Mouse (Mus musculus): ENCODE measurements around the gene Rfc1. TPM values are rescaled to one million over a fixed set of nuclear protein-coding genes. Genes with fewer than 3 reads are reported as not detected.
"Not testable (repeated sequence)": the region's sequence is repeated elsewhere in the genome, so short reads cannot be mapped to it uniquely, and the experiment has no call there.

Gene Rfc1
- polyA plus RNA-seq, 1 experiment from 2014 or later, result 119 TPM

DNA sequence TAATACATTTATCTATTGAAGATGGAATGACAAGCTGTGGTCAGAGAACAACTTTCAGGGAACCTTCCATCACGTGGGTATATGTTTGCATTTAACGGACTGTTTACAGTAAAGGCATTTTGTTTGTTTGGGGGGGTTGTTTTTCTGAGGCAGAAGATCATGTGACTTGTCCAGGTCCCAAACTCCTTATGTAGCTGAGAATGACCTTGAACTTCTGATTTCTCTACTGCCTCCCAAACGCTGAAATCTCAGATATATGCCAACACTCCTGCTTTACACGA, 545 bp upstream of the Rfc1 start:
- no peaks in the 10 kb centered on the region for H3K9me3 ChIP-seq
- no peak overlapping the region for H3K9ac ChIP-seq
- peak overlapping the region; percentile 88 for H3K4me3 ChIP-seq
- H3K27me3 ChIP-seq, result no peaks in the 10 kb centered on the region
- WGBS, result 31% methylated on average over 4 of the region's 4 CpGs
- peaks cover 20% of the 10 kb centered on the region for H3K36me3 ChIP-seq
- peak overlapping the region; percentile 76 for H3K4me2 ChIP-seq
- H3K27ac ChIP-seq, result no peak overlapping the region
- peaks cover 13% of the 10 kb centered on the region; the same call in 1 of the 2 replicates for H3K4me1 ChIP-seq
- no peak for ATAC-seq (ENCODE audit: insufficient number of reproducible peaks, insufficient read depth, low FRiP score, low TSS enrichment, low read depth)

DNA sequence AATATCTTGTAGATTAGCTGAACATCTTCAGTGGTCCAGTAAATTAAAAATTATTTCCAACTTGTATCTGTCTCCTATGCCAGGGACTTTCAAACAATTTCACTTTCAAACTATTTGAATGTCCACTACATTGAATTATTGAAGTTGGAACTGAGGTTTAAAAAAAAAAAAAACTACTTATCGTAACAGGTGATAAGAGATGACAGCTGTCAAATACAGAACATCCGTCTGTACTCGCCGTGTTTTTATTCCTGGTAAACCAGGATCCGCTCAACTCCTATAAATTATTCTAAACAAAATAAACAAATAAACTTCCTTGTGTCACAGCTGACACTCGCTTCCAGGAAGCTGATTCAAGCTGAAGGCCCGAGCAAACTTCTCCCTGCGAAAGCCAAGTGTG, 682 bp downstream of the Rfc1 start:
- ATAC-seq (ENCODE audit: insufficient number of reproducible peaks, insufficient read depth, low FRiP score, low TSS enrichment, low read depth), result no peak
- Histone ChIP-seq H3K4me1 (peaks cover 13% of the 10 kb centered on the region; the same call in 1 of the 2 replicates), H3K4me2 (peak overlapping the region; percentile 76), H3K9me3 (no peaks in the 10 kb centered on the region), H3K4me3 (peak overlapping the region; percentile 88), H3K36me3 (peaks cover 20% of the 10 kb centered on the region), H3K27ac (peak overlapping the region; percentile 90; the same call in 1 of the 2 replicates), H3K27me3 (no peaks in the 10 kb centered on the region), H3K9ac (peak overlapping the region; percentile 95)
- 6% methylated on average over 8 of the region's 8 CpGs for WGBS

DNA sequence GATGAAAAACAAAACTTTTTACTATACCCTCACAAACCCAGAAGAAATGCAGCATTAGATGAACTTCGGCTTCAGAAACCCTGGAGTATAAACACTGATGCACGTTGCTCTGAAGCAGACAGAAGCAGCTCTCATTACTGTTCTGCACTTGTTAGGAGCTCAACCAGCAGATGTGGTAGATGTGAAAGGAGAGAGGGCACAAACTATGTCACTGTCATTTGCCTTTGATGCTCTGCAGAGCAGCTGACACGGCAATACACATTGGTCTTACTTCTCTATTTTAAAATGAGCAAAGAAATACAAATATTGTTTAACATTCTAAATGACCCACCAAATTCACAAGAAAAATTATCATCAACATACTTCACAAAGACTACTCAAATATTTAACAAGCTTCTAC, 5.5 kb downstream of the Rfc1 start:
- peaks cover 20% of the 10 kb centered on the region for H3K36me3 ChIP-seq
- H3K4me3 ChIP-seq, result no peak overlapping the region
- H3K9me3 ChIP-seq, result no peaks in the 10 kb centered on the region
- H3K27me3 ChIP-seq, result no peaks in the 10 kb centered on the region
- H3K9ac ChIP-seq, result no peak overlapping the region
- ATAC-seq (ENCODE audit: insufficient number of reproducible peaks, insufficient read depth, low FRiP score, low TSS enrichment, low read depth), result no peak
- WGBS, result 80% methylated on average over 3 of the region's 3 CpGs
- H3K4me1 ChIP-seq, result peaks cover 11% of the 10 kb centered on the region; the same call in 1 of the 2 replicates
- no peak overlapping the region for H3K4me2 ChIP-seq
- H3K27ac ChIP-seq, result no peak overlapping the region

DNA sequence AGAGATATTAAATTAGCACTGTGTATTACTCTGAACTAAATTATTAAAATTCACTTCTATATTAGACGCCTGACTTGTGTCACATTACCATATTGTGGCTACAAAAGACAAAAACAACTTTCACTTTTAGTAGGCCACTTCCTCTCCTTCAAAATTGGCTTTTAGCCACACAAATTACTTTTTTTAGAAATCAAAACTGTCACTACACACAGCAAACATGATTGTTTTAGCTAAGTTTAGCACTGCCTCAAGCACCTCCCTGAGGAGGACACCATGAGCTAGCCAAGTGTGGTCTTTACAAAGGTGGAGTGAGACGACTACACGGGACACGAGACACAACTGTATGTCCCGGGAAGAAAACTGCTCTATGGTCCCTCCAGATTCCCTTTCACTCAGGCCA, 9.3 kb downstream of the Rfc1 start:
- Histone ChIP-seq H3K27me3 (no peaks in the 10 kb centered on the region), H3K4me2 (no peak overlapping the region), H3K36me3 (0 out of 2 replicates have a peak, but pooled peaks cover 6% of the 10 kb centered on the region), H3K4me3 (no peak overlapping the region), H3K9me3 (no peaks in the 10 kb centered on the region), H3K27ac (no peak overlapping the region), H3K9ac (no peak overlapping the region), H3K4me1 (no peaks in the 10 kb centered on the region)
- 82% methylated on average over 5 of the region's 5 CpGs for WGBS
- no peak for ATAC-seq (ENCODE audit: insufficient number of reproducible peaks, insufficient read depth, low FRiP score, low TSS enrichment, low read depth)

DNA sequence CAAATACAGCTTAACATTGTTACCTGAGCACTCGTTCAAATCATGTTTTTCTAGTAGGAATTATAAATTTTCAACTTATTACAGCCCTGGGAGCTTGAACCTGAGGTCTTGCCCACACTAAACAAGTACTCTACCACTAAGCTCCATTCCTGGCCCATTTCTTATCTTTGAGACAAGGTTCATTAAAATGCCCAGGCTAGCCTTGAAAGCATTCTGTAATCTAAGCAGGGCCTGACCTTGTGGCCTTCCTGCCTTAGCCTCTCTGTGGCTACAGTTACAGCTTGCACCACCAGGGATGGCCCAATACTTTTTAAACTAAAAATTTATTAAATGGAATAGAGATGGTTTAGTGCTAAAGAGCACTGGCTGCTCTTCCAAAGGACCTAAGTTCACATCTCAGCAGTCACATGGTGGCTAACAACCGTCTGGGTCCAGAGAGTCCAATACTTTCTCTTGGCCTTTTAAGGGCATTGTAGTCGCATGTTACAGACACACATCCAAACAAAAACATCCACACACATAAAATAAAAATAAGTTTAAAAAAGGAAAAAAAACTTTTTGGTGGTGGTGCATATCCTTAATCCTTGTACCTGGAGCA, 10.6 kb downstream of the Rfc1 start:
- H3K4me3 ChIP-seq, result no peak overlapping the region
- no peak overlapping the region for H3K9ac ChIP-seq
- H3K36me3 ChIP-seq, result 0 out of 2 replicates have a peak, but pooled peaks cover 4% of the 10 kb centered on the region
- H3K4me2 ChIP-seq, result no peak overlapping the region
- no peak for ATAC-seq (ENCODE audit: insufficient number of reproducible peaks, insufficient read depth, low FRiP score, low TSS enrichment, low read depth)
- WGBS, result 87% methylated on average over 3 of the region's 3 CpGs
- no peaks in the 10 kb centered on the region for H3K4me1 ChIP-seq
- H3K9me3 ChIP-seq, result no peaks in the 10 kb centered on the region
- H3K27ac ChIP-seq, result no peak overlapping the region
- H3K27me3 ChIP-seq, result no peaks in the 10 kb centered on the region

DNA sequence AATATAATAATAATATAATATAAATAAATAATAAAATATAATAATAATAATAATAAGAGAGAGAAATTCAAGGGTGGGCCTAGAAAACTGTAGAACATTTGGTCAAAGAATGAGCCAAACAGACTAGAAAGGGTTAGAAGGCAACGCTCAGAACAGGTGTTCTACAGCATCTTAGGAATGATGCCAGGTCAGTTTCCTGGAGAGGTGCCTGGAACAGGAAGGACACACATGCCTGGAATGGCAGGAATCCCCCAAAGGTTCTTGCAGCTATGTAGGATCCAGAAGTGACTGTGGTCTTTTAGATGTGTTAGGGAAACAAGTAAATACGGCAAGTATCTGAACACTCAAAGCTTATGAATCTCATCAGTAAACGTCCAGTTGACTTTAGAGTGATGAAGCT, 11.2 kb downstream of the Rfc1 start:
- H3K9me3 ChIP-seq, result no peaks in the 10 kb centered on the region
- no peaks in the 10 kb centered on the region for H3K4me1 ChIP-seq
- no peak overlapping the region for H3K4me2 ChIP-seq
- ATAC-seq (ENCODE audit: insufficient number of reproducible peaks, insufficient read depth, low FRiP score, low TSS enrichment, low read depth), result no peak
- no peak overlapping the region for H3K4me3 ChIP-seq
- H3K27me3 ChIP-seq, result no peaks in the 10 kb centered on the region
- H3K36me3 ChIP-seq, result 0 out of 2 replicates have a peak, but pooled peaks cover 4% of the 10 kb centered on the region
- 93% methylated on average over 3 of the region's 3 CpGs for WGBS
- no peak overlapping the region for H3K9ac ChIP-seq
- H3K27ac ChIP-seq, result no peak overlapping the region

DNA sequence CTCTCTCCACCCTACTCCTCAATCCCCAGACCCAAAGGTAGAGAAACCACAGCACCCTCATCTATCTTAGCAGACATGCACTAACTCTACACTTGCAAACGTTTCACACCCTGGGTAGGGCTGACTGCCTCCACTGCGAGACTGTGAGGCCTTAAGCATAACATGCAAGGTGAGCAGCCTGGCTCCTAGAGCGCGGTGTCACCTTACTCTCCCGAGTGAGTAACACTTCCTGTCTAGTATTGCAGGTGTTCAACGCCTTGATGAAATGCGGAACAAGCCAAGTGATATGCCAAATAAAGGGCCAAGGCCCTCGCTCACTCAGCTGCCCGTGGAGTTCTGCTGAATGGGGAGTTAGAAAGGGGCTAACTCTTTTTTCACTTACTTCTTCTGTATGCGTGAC, 13.3 kb downstream of the Rfc1 start:
- ATAC-seq (ENCODE audit: insufficient number of reproducible peaks, insufficient read depth, low FRiP score, low TSS enrichment, low read depth), result no peak
- Histone ChIP-seq H3K9ac (no peak overlapping the region), H3K27ac (no peak overlapping the region), H3K9me3 (no peaks in the 10 kb centered on the region), H3K4me1 (no peaks in the 10 kb centered on the region), H3K4me3 (no peak overlapping the region), H3K4me2 (no peak overlapping the region), H3K27me3 (no peaks in the 10 kb centered on the region), H3K36me3 (peaks cover 19% of the 10 kb centered on the region)
- 64% methylated on average over 10 of the region's 10 CpGs for WGBS

DNA sequence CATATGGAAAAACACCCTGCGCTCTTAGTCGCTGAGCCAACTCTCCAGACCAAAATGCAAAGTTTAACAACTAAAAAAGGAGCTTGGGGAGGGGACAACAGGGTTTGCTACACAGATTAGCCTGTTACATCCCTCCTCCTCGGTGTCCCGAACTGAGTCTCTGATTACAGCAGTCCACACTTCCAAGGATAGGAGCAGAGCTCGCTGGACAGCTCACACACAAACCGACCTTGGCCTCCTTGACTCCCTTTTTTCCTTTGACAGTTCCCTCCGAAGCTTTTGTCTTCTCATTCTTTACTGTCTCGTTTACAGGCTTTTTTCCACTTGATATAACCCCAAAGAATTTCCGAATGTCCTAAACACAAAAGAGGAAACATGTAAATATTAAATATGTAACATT, 16.3 kb downstream of the Rfc1 start:
- H3K4me1 ChIP-seq, result no peaks in the 10 kb centered on the region
- no peak overlapping the region for H3K9ac ChIP-seq
- H3K27ac ChIP-seq, result no peak overlapping the region
- no peak overlapping the region for H3K4me2 ChIP-seq
- no peaks in the 10 kb centered on the region for H3K27me3 ChIP-seq
- peaks cover 46% of the 10 kb centered on the region for H3K36me3 ChIP-seq
- H3K9me3 ChIP-seq, result no peaks in the 10 kb centered on the region
- H3K4me3 ChIP-seq, result no peak overlapping the region
- ATAC-seq (ENCODE audit: insufficient number of reproducible peaks, insufficient read depth, low FRiP score, low TSS enrichment, low read depth), result no peak
- WGBS, result 89% methylated on average over 9 of the region's 9 CpGs

DNA sequence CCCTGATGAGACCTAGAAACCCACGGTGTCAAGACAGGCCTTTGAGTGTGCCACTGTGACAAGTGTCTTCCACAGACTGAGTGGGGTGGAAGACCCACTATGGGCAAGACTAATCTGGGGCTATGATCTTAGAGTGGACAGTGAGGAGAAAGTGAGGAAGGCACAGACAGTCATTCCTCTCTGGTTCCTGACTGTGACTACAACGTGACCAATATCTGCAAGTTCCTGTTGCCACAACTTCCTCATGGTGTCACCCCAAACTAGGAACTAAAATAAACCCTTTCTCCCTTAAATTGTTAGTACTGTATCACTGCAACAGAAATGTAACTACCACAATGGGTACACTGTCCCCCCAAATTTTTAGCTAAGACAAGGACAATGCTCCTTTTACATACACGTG, 26.6 kb downstream of the Rfc1 start:
- 97% methylated on average over 3 of the region's 3 CpGs for WGBS
- Histone ChIP-seq H3K9ac (no peak overlapping the region), H3K27ac (no peak overlapping the region), H3K4me3 (no peak overlapping the region), H3K4me1 (no peaks in the 10 kb centered on the region), H3K4me2 (no peak overlapping the region), H3K27me3 (no peaks in the 10 kb centered on the region), H3K36me3 (peaks cover 68% of the 10 kb centered on the region), H3K9me3 (no peaks in the 10 kb centered on the region)
- no peak for ATAC-seq (ENCODE audit: insufficient number of reproducible peaks, insufficient read depth, low FRiP score, low TSS enrichment, low read depth)

DNA sequence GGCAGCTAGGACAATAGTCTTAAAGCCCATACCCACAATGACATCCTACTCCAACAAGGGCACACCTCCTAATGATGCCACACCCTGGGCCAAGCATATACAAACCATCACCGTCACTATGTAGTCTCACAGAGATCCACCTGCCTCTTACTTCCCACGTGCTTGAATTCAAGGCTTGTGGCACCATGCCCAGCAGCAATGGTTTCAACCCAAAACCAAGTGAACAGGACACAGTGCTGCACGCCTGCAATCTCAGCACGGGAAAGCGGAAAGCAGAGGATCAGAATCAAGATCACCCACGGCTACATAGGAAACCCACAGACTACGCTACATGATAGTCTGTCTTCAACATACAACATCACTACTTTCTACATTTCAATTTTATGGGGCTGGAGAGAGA, 27.3 kb downstream of the Rfc1 start:
- Histone ChIP-seq H3K36me3 (peaks cover 65% of the 10 kb centered on the region), H3K27me3 (no peaks in the 10 kb centered on the region), H3K9ac (no peak overlapping the region), H3K27ac (no peak overlapping the region), H3K4me3 (no peak overlapping the region), H3K4me2 (no peak overlapping the region), H3K9me3 (no peaks in the 10 kb centered on the region), H3K4me1 (no peaks in the 10 kb centered on the region)
- ATAC-seq (ENCODE audit: insufficient number of reproducible peaks, insufficient read depth, low FRiP score, low TSS enrichment, low read depth), result no peak
- WGBS, result 94% methylated on average over 7 of the region's 7 CpGs

DNA sequence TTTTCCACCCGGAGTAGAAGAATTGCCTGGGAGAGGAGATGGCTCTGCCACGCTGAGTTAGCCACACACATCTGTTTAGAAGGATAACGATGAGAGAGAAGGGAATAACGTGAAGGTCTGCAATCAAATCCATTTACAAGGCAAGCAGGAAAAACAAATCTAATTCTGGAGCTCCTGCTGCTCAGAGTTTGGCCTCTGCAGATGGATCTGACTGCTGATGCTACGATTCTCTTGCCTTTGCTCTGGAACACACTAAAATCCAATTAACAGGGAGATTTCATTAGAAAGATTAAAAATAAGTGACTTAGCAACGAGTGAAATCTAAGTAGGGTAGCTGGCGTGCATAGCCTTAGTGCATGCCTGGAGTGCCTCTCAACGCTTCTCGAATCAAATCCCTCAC, 30.0 kb downstream of the Rfc1 start:
- Histone ChIP-seq H3K4me2 (no peak overlapping the region), H3K9me3 (no peaks in the 10 kb centered on the region), H3K27ac (no peak overlapping the region), H3K36me3 (peaks cover 53% of the 10 kb centered on the region), H3K4me1 (no peaks in the 10 kb centered on the region), H3K9ac (no peak overlapping the region), H3K4me3 (no peak overlapping the region), H3K27me3 (no peaks in the 10 kb centered on the region)
- no peak for ATAC-seq (ENCODE audit: insufficient number of reproducible peaks, insufficient read depth, low FRiP score, low TSS enrichment, low read depth)
- WGBS, result 80% methylated on average over 9 of the region's 9 CpGs

DNA sequence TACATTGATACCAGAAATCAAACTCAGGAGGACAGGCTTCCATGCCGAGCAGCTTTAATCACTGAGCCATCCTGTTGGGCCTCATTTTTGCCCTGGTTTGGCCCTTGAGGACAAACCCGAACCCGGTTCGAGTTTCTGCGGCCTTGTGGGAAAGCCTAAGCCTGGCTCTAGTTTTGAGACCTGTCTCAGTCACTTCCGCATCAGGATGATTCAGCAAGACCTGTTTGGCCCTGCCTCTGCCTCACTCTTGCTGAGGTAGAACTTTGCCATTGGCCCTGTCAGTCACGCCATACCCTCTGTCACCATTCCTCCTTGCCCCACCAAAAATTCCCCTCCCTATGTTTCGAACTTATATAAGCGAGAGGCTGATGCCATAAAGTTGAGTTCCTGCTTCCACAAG, 35.3 kb downstream of the Rfc1 start:
- Histone ChIP-seq H3K36me3 (peaks cover 54% of the 10 kb centered on the region), H3K4me3 (no peak overlapping the region), H3K27ac (no peak overlapping the region), H3K4me1 (no peaks in the 10 kb centered on the region), H3K9ac (no peak overlapping the region), H3K27me3 (no peaks in the 10 kb centered on the region), H3K4me2 (no peak overlapping the region), H3K9me3 (no peaks in the 10 kb centered on the region)
- no peak for ATAC-seq (ENCODE audit: insufficient number of reproducible peaks, insufficient read depth, low FRiP score, low TSS enrichment, low read depth)
- 90% methylated on average over 9 of the region's 9 CpGs for WGBS

DNA sequence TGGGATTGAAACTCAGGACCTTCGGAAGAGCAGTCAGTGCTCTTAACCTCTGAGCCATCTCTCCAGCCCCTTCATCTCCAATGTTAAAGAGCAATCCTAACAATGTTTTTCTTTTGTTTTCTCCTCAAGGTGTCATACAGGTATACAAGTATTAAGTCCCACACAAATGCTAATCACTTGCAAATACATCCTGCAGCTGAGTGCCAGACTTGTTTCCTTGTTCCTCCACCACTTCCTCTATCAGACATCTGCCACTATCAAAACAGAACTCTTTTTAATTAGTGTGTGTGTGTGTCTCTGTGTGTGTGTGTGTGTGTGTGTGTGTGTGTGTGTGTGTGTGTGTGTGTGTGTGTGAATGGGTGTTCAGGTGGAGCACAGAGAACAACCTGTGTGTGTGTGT, 35.8 kb downstream of the Rfc1 start:
- H3K4me1 ChIP-seq; H3K4me2 ChIP-seq; ATAC-seq (ENCODE audit: insufficient number of reproducible peaks, insufficient read depth, low FRiP score, low TSS enrichment, low read depth); H3K27me3 ChIP-seq; H3K9ac ChIP-seq; H3K4me3 ChIP-seq; H3K9me3 ChIP-seq; H3K27ac ChIP-seq: not testable (repeated sequence)
- WGBS, result 87% methylated on average over 1 of the region's 1 CpGs
- H3K36me3 ChIP-seq, result peaks cover 54% of the 10 kb centered on the region

Data from embryonic facial prominence, embryonic 13.5 days (tissue).